Mouse (Mus musculus) myocyte (in vitro differentiated cells): Measurements from ENCODE around the gene Zfp386. TPM values are rescaled to one million over a fixed set of nuclear protein-coding genes. Genes with fewer than 3 reads are reported as not detected.

ENCODE experiments used
- H3K27me3 ChIP-seq: one replicate; pipeline ENCODE4 v1.6.1; 2011; ENCODE audit not compliant: control insufficient read depth, insufficient read depth, insufficient read length
- H3K36me3 ChIP-seq: one replicate; pipeline ENCODE4 v1.6.1; 2011; ENCODE audit not compliant: control insufficient read depth, insufficient read depth
- H3K4me2 ChIP-seq: one replicate; pipeline ENCODE4 v1.6.1; 2011; ENCODE audit warnings: low read depth, control low read depth
- H3K4me3 ChIP-seq: one replicate; pipeline ENCODE4 v1.5.1; 2011; ENCODE audit warnings: mild to moderate bottlenecking, control low read depth, moderate library complexity
- H3K79me2 ChIP-seq: one replicate; pipeline ENCODE4 v1.6.1; 2011; ENCODE audit not compliant: control insufficient read depth, insufficient read depth
- H3ac ChIP-seq: one replicate; pipeline ENCODE4 v1.6.1; 2011; ENCODE audit not compliant: control insufficient read depth, insufficient read length
- CEBPB ChIP-seq: IDR thresholded peaks from 2 replicates; pipeline ENCODE4 v1.6.1; 2011; ENCODE audit warnings: mild to moderate bottlenecking, moderate library complexity; ENCODE audit not compliant: poor library complexity, insufficient read depth, severe bottlenecking
- E2F4 ChIP-seq: IDR thresholded peaks from one replicate; pipeline ENCODE4 v1.6.1; 2011; ENCODE audit warnings: mild to moderate bottlenecking, control low read depth, moderate library complexity; ENCODE audit not compliant: insufficient read depth
- MAX ChIP-seq: IDR thresholded peaks from one replicate; pipeline ENCODE4 v1.6.1; 2011; ENCODE audit warnings: low read depth, mild to moderate bottlenecking, control low read depth
- MYOD1 ChIP-seq, 3 experiments: IDR thresholded peaks; one replicate each; pipeline ENCODE4 v1.6.1; 2011; ENCODE audit warnings: control low read depth in 2 of 3, low read depth in 2 of 3, mild to moderate bottlenecking in 2 of 3, moderate library complexity in 1 of 3; ENCODE audit not compliant: insufficient read length in 2 of 3, control insufficient read depth in 1 of 3
- MYOG ChIP-seq, 3 experiments: IDR thresholded peaks; one replicate each; pipeline ENCODE4 v1.6.1; 2011; ENCODE audit warnings: control low read depth in 2 of 3, low read depth in 2 of 3, mild to moderate bottlenecking in 2 of 3; ENCODE audit not compliant: insufficient read length in 2 of 3, control insufficient read depth in 1 of 3, insufficient read depth in 1 of 3
- POLR2A ChIP-seq: IDR thresholded peaks from one replicate; pipeline ENCODE4 v1.6.1; 2011; ENCODE audit warnings: low read depth, mild to moderate bottlenecking, control low read depth, moderate library complexity; ENCODE audit not compliant: insufficient read length
- POLR2AphosphoS2 ChIP-seq: IDR thresholded peaks from one replicate; pipeline ENCODE4 v1.6.1; 2011; ENCODE audit warnings: low read depth, control low read depth; ENCODE audit not compliant: insufficient read length
- REST ChIP-seq: IDR thresholded peaks from one replicate; pipeline ENCODE4 v1.6.1; 2011; ENCODE audit warnings: mild to moderate bottlenecking, control low read depth, moderate library complexity; ENCODE audit not compliant: insufficient read depth, insufficient read length
- SRF ChIP-seq: IDR thresholded peaks from one replicate; pipeline ENCODE4 v1.6.1; 2011; ENCODE audit warnings: low read depth; ENCODE audit not compliant: control insufficient read depth, insufficient read length
- TCF12 ChIP-seq: IDR thresholded peaks from one replicate; pipeline ENCODE4 v1.6.1; 2011; ENCODE audit warnings: mild to moderate bottlenecking, control low read depth; ENCODE audit not compliant: poor library complexity, insufficient read depth, severe bottlenecking
- TCF3 ChIP-seq: IDR thresholded peaks from one replicate; pipeline ENCODE4 v1.6.1; 2011; ENCODE audit warnings: low read depth, control low read depth; ENCODE audit not compliant: insufficient read length
- USF1 ChIP-seq: IDR thresholded peaks from one replicate; pipeline ENCODE4 v1.6.1; 2011; ENCODE audit warnings: low read depth, mild to moderate bottlenecking, control low read depth, moderate library complexity
- polyA plus RNA-seq: library from polyadenylated mRNA; unstranded; fragments of >200 nt; fragmentation: generic; extraction: Trizol; gene quantifications from one replicate; pipeline ENCODE4 v1.2.1, GENCODE M21; 2012; ENCODE audit warnings: missing spikeins

The Zfp386 gene
- polyA plus RNA-seq, 1 experiment, result 14.5 TPM

DNA sequence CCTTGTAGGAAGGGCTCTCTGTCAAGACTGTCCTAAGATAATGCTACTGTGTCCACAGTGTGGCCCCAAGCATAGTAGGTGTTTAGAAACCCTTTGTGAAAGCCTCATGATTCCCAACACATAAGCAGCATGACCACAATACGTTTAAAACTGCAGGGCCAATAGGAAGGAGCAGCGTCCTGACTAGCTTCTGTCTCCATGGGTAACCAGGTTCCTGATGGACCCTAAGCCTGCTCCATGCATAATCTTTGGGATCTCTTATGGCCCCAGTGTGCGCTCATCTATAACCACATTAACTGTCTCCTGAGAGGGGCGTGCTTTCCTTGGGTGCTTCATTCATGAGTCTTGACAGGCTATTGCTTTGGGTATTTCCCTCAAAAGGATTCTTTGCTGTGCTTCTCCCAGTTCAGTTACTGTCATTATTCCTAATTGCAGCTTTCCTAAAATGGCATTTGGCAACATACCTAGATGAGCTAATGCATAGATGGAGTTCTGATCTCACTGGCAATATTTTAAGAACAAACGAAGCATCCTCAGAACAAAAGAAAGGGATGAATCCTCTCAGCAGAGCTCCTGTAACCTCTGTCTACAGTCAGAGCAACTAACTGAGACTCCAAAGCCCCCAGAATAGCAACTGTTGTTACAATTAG is 39.6 kb downstream of the Zfp386 start:
- TF ChIP-seq TCF3 (no peak), TCF12 (no peak), POLR2A (no peak), SRF (no peak), USF1 (no peak), CEBPB (no peak), MAX (no peak), POLR2AphosphoS2 (no peak), E2F4 (no peak), MYOD1 (IDR thresholded peaks at IDR 0.05; ENCODE audit: control insufficient read depth in 1 of 3, insufficient read length in 2 of 3, low read depth in 2 of 3) (no peak), MYOG (IDR thresholded peaks at IDR 0.05; ENCODE audit: control insufficient read depth in 1 of 3, insufficient read depth in 1 of 3, insufficient read length in 2 of 3, low read depth in 2 of 3) (no peak), REST (no peak)
- no peak overlapping the region for H3K4me3 ChIP-seq
- no peaks in the 10 kb centered on the region for H3K36me3 ChIP-seq
- H3K4me2 ChIP-seq, result no peak overlapping the region
- H3K27me3 ChIP-seq, result peaks cover 3% of the 10 kb centered on the region
- H3K79me2 ChIP-seq, result no peaks in the 10 kb centered on the region
- H3ac ChIP-seq, result no peak overlapping the region

DNA sequence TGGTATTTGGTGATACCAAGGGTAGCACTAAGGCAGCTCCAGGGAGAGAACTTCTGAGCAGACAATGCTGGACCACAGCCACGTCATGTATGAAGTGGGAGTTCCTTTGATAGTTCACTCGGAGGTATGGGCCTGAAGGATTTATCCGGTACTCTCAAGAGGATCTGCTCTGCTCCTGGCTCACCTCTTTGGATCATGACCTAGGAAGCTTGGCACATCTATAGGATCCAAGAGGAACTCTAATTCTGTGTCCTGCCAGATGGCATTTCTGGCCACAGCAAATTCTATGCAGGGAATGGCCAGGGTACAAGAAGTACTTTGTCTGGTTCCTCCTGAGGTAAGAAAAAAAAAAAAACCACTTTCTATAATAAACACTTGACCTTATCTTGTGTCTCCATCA is 42.3 kb downstream of the Zfp386 start:
- H3K79me2 ChIP-seq, result no peaks in the 10 kb centered on the region
- no peak overlapping the region for H3K4me2 ChIP-seq
- TF ChIP-seq MAX (no peak), POLR2AphosphoS2 (no peak), REST (no peak), MYOG (IDR thresholded peaks at IDR 0.05; ENCODE audit: control insufficient read depth in 1 of 3, insufficient read depth in 1 of 3, insufficient read length in 2 of 3, low read depth in 2 of 3) (no peak), MYOD1 (IDR thresholded peaks at IDR 0.05; ENCODE audit: control insufficient read depth in 1 of 3, insufficient read length in 2 of 3, low read depth in 2 of 3) (no peak), POLR2A (no peak), TCF3 (no peak), CEBPB (no peak), SRF (no peak), TCF12 (no peak), E2F4 (no peak), USF1 (no peak)
- H3K27me3 ChIP-seq, result no peaks in the 10 kb centered on the region
- H3K36me3 ChIP-seq, result no peaks in the 10 kb centered on the region
- H3K4me3 ChIP-seq, result no peak overlapping the region
- H3ac ChIP-seq, result no peak overlapping the region

DNA sequence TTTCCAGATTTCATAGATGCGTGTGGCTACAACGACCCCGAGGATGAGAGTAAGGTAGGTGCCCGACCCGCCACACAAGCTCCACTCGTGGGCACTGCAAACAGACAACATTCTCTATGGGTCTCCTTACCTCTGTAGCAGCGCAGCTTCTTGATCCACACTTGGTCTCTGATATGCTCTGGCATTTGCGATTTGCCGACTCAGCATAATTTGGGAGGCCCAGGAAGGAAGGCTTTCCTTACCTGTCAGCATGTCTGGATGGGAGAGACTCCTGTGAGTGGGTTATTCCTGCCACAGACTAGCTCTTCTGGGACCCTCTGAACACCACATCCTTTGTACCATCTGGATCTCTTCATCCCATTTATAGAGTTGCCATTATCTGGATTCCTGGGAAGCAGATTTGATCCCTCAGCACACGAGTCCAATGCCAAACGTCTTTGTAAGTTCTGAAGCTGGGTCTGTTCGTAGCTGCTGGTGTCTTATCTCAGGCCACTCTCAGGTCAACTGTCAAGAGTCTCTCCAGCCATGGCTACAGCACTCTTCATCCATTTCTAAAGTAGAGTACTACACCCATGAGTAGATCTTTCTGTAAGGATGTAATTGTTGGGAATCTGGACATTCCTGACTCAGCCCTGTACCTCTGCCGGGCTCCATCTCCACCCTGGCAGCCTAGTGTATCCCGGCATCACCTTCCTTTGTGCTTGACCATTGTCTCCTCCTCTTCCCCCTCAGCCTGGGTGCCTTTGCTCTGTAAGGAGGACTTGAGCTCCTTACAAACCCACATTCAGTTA is 47.4 kb downstream of the Zfp386 start:
- H3ac ChIP-seq, result no peak overlapping the region
- H3K36me3 ChIP-seq, result no peaks in the 10 kb centered on the region
- no peaks in the 10 kb centered on the region for H3K79me2 ChIP-seq
- peak overlapping the region; percentile 33 for H3K4me2 ChIP-seq
- no peak for TF ChIP-seq MAX
- no peak for TF ChIP-seq MYOD1 (IDR thresholded peaks at IDR 0.05; ENCODE audit: control insufficient read depth in 1 of 3, insufficient read length in 2 of 3, low read depth in 2 of 3)
- no peak for TF ChIP-seq POLR2A
- no peak for TF ChIP-seq E2F4
- TF ChIP-seq REST, result no peak
- no peak for TF ChIP-seq TCF12
- H3K27me3 ChIP-seq, result no peaks in the 10 kb centered on the region
- no peak overlapping the region for H3K4me3 ChIP-seq

DNA sequence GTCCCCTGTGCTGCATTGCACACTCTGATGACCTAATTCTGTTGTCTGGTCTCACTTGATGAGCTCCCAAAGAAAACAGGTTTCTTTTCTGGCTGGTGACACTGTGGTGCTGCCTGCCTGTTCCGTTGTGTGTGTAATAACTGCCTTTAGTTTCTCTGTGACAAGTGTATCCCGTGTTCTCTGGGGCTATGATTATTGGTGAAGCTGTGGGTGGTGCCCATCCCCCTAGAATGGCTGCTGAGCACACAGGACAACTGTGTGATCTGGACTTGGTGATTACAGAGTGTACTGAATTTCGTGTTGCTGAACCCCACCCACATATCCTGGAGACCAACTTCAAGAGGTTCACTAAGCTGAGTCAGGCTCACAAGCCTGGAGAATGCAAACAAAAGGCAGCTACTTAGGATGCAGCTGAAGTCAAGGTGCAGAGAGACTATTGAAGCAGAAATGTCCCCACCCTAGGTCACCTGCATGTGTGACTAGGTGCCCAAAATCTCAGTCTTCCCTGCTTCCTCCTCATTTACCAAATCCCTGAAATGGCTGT is 48.9 kb downstream of the Zfp386 start:
- Histone ChIP-seq H3ac (no peak overlapping the region), H3K27me3 (no peaks in the 10 kb centered on the region), H3K4me3 (no peak overlapping the region), H3K4me2 (peak overlapping the region; percentile 21), H3K79me2 (no peaks in the 10 kb centered on the region), H3K36me3 (no peaks in the 10 kb centered on the region)
- TF ChIP-seq SRF (no peak), MYOG (IDR thresholded peaks at IDR 0.05; ENCODE audit: control insufficient read depth in 1 of 3, insufficient read depth in 1 of 3, insufficient read length in 2 of 3, low read depth in 2 of 3) (no peak), TCF12 (no peak), USF1 (no peak), TCF3 (no peak), CEBPB (no peak), MAX (no peak), E2F4 (no peak), POLR2AphosphoS2 (no peak), REST (no peak), MYOD1 (IDR thresholded peaks at IDR 0.05; ENCODE audit: control insufficient read depth in 1 of 3, insufficient read length in 2 of 3, low read depth in 2 of 3) (no peak), POLR2A (no peak)
